25 mouse cellular contexts compared by ENCODE assay signal in the genomic region with DNA sequence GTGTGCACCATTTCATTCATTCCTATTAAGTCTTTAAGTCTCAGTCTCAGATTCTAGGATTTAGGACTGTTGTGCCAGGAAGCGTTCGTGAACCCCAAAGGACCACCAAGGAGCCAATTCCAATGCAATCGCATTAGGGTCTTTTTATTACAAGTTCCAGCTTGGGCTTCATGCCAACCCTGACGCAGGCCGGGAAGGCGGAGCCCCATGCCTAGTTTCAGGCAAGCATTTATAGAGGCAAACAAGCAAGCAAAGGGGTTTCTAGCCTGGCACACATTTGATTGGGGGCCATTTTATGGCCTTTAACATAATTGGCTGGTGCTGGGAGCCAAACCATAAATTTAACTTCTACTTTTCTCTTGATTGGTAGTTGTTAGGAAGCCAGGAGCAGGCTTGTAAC. TPM values are rescaled to one million over a fixed set of nuclear protein-coding genes. Genes with fewer than 3 reads are reported as not detected.
A peak's percentile ranks its signal among the peaks of the same experiment; 100 is the strongest.
DNase-seq lines count a peak whose midpoint lies in the region; ATAC-seq and TF ChIP-seq lines count a peak whose summit lies in the region.
"Had no signal": no experiment of that assay in that cellular context is flagged by ENCODE, and none has a peak within 500 bp of the region (broad histone marks: within the 10 kb centered on the region; RNA-seq: fewer than 3 reads in every experiment).

No protein-coding gene starts in this region.

- H3K4me2 ChIP-seq in forebrain, postnatal 0 days (ENCODE audit: low read depth), result no peak overlapping the region
- H3K4me2 ChIP-seq in forebrain, embryonic 11.5 days (ENCODE audit: low read depth, low read length, severe bottlenecking), result no peak overlapping the region
- H3K4me2 ChIP-seq in lung, embryonic 14.5 days, result no peak overlapping the region
- no peak overlapping the region for H3K4me2 ChIP-seq in lung, postnatal 0 days (replicated peaks; ENCODE audit: low read depth, low read length)
- H3K4me2 ChIP-seq: embryonic facial prominence, embryonic 12.5 days; heart, embryonic 12.5 days; hindbrain, embryonic 15.5 days had no signal

- no peak for TF ChIP-seq CTCF in forebrain, postnatal 0 days (IDR thresholded peaks at IDR 0.05; ENCODE audit: low read depth)
- TF ChIP-seq CTCF in lung, embryonic 14.5 days (IDR thresholded peaks at IDR 0.05; ENCODE audit: low read depth), result no peak
- no peak for TF ChIP-seq CTCF in lung, postnatal 0 days (IDR thresholded peaks at IDR 0.05)
- TF ChIP-seq CTCF in brain, embryonic 14.5 days (IDR thresholded peaks at IDR 0.05; ENCODE audit: borderline replicate concordance, extremely low read depth, insufficient read depth, insufficient read length), result no peak

- no peaks in the 10 kb centered on the region for H3K9me3 ChIP-seq in forebrain, postnatal 0 days (ENCODE audit: low read length)
- H3K9me3 ChIP-seq in forebrain, embryonic 11.5 days (ENCODE audit: control insufficient read depth, low read length), result no peaks in the 10 kb centered on the region
- H3K9me3 ChIP-seq in lung, embryonic 14.5 days (ENCODE audit: low read depth, low read length), result no peaks in the 10 kb centered on the region
- H3K9me3 ChIP-seq in lung, postnatal 0 days (ENCODE audit: low read length), result no peaks in the 10 kb centered on the region
- H3K9me3 ChIP-seq: embryonic facial prominence, embryonic 12.5 days; G1E; heart, embryonic 12.5 days; hindbrain, embryonic 10.5 days; hindbrain, embryonic 15.5 days had no signal

- no peak overlapping the region for H3K4me3 ChIP-seq in forebrain, postnatal 0 days (ENCODE audit: low read depth, low read length)
- no peak overlapping the region for H3K4me3 ChIP-seq in forebrain, embryonic 11.5 days (ENCODE audit: low read depth, low read length)
- no peak overlapping the region for H3K4me3 ChIP-seq in lung, embryonic 14.5 days (ENCODE audit: low read depth, low read length)
- no peak overlapping the region for H3K4me3 ChIP-seq in lung, postnatal 0 days (ENCODE audit: low read depth, low read length)
- H3K4me3 ChIP-seq: embryonic facial prominence, embryonic 12.5 days; gastrocnemius, adult 2 months; heart, embryonic 12.5 days; hindbrain, embryonic 10.5 days; hindbrain, embryonic 15.5 days had no signal

- WGBS in forebrain, postnatal 0 days, result 35% methylated on average over 6 of the region's 6 CpGs
- 85% methylated on average over 6 of the region's 6 CpGs for WGBS in forebrain, embryonic 11.5 days
- WGBS in lung, embryonic 14.5 days, result 83% methylated on average over 6 of the region's 6 CpGs
- WGBS in lung, postnatal 0 days, result 85% methylated on average over 6 of the region's 6 CpGs

- peak; percentile 13 for DNase-seq in forebrain, postnatal 0 days
- DNase-seq in forebrain, embryonic 11.5 days (ENCODE audit: low spot score), result no peak
- DNase-seq in lung, embryonic 14.5 days, result peak; percentile 35
- DNase-seq in lung, postnatal 0 days (ENCODE audit: low spot score), result no peak
- peak; percentile 81 for DNase-seq in brain, embryonic 14.5 days (ENCODE audit: low read depth)
- DNase-seq in forelimb bud, embryonic 11.5 days (ENCODE audit: low read depth, low spot score), result peak; percentile 30
- DNase-seq in embryo, embryonic 10.5 days (ENCODE audit: low spot score), result no peak
- DNase-seq: adrenal gland, postnatal 10 days; cerebellum, adult 11-12 months; cerebellum, adult 9-10 months; embryo, embryonic 11 days; gastrocnemius, adult 2 months; gastrocnemius, postnatal 25 days had no signal

- no peaks in the 10 kb centered on the region for H3K4me1 ChIP-seq in forebrain, postnatal 0 days (ENCODE audit: insufficient read depth)
- H3K4me1 ChIP-seq in forebrain, embryonic 11.5 days (replicated peaks; ENCODE audit: control insufficient read depth, insufficient read depth, low read length), result 0 out of 2 replicates have a peak, but pooled peaks cover 3% of the 10 kb centered on the region
- no peaks in the 10 kb centered on the region for H3K4me1 ChIP-seq in lung, embryonic 14.5 days (ENCODE audit: insufficient read depth)
- no peaks in the 10 kb centered on the region for H3K4me1 ChIP-seq in lung, postnatal 0 days (ENCODE audit: insufficient read depth, low read depth, low read length)
- H3K4me1 ChIP-seq: embryonic facial prominence, embryonic 12.5 days; hindbrain, embryonic 15.5 days had no signal

- no peak for TF ChIP-seq EP300 in lung, postnatal 0 days (IDR thresholded peaks at IDR 0.05)

- H3K27ac ChIP-seq in forebrain, postnatal 0 days (ENCODE audit: low read depth, low read length), result no peak overlapping the region
- H3K27ac ChIP-seq in forebrain, embryonic 11.5 days (ENCODE audit: low read depth, low read length), result no peak overlapping the region
- H3K27ac ChIP-seq in lung, embryonic 14.5 days (ENCODE audit: low read depth), result no peak overlapping the region
- no peak overlapping the region for H3K27ac ChIP-seq in lung, postnatal 0 days (ENCODE audit: low read length)
- H3K27ac ChIP-seq: embryonic facial prominence, embryonic 12.5 days; gastrocnemius, adult 2 months; hindbrain, embryonic 10.5 days; hindbrain, embryonic 15.5 days had no signal

- no peaks in the 10 kb centered on the region for H3K27me3 ChIP-seq in forebrain, postnatal 0 days (ENCODE audit: insufficient read depth, low read length)
- H3K27me3 ChIP-seq in forebrain, embryonic 11.5 days (ENCODE audit: control insufficient read depth, insufficient read depth, low read length), result no peaks in the 10 kb centered on the region
- H3K27me3 ChIP-seq in lung, embryonic 14.5 days (ENCODE audit: insufficient read depth, low read length), result no peaks in the 10 kb centered on the region
- H3K27me3 ChIP-seq in lung, postnatal 0 days (replicated peaks; ENCODE audit: insufficient read depth, low read length), result no peaks in the 10 kb centered on the region
- H3K27me3 ChIP-seq: embryonic facial prominence, embryonic 12.5 days; heart, embryonic 12.5 days; hindbrain, embryonic 15.5 days had no signal

- H3K9ac ChIP-seq in forebrain, postnatal 0 days, result no peak overlapping the region
- no peak overlapping the region for H3K9ac ChIP-seq in forebrain, embryonic 11.5 days (ENCODE audit: low read length)
- no peak overlapping the region for H3K9ac ChIP-seq in lung, embryonic 14.5 days
- no peak overlapping the region for H3K9ac ChIP-seq in lung, postnatal 0 days (replicated peaks; ENCODE audit: low read depth)
- H3K9ac ChIP-seq: embryonic facial prominence, embryonic 12.5 days; heart, embryonic 12.5 days; hindbrain, embryonic 15.5 days had no signal

- H3K36me3 ChIP-seq in forebrain, postnatal 0 days (ENCODE audit: insufficient read depth), result no peaks in the 10 kb centered on the region
- H3K36me3 ChIP-seq in forebrain, embryonic 11.5 days (ENCODE audit: control insufficient read depth, insufficient read depth, low read length), result no peaks in the 10 kb centered on the region
- H3K36me3 ChIP-seq in lung, embryonic 14.5 days (ENCODE audit: insufficient read depth), result no peaks in the 10 kb centered on the region
- H3K36me3 ChIP-seq in lung, postnatal 0 days (ENCODE audit: insufficient read depth, low read length), result no peaks in the 10 kb centered on the region
- H3K36me3 ChIP-seq: embryonic facial prominence, embryonic 12.5 days; G1E; heart, embryonic 12.5 days; hindbrain, embryonic 10.5 days; hindbrain, embryonic 15.5 days had no signal

- no peak for ATAC-seq in forebrain, postnatal 0 days
- no peak for ATAC-seq in forebrain, embryonic 11.5 days (replicated peaks; ENCODE audit: low FRiP score)
- no peak for ATAC-seq in lung, embryonic 14.5 days (ENCODE audit: insufficient read depth)
- no peak for ATAC-seq in lung, postnatal 0 days
- no peak for ATAC-seq in CD4-positive, CD25-positive, alpha-beta regulatory T cell, adult 4 months
- ATAC-seq: forebrain, embryonic 16.5 days; inflammation-experienced regulatory T-cells, adult 6 months had no signal

- TF ChIP-seq POLR2A in brain, embryonic 14.5 days (IDR thresholded peaks at IDR 0.05; ENCODE audit: borderline replicate concordance, extremely low read depth, insufficient read depth, insufficient read length, poor library complexity, severe bottlenecking), result no peak

RNA-seq across cellular contexts. Expression of gene Ccdc14, which starts 16.1 kb away (rescaled TPM):
- total RNA-seq in forebrain, postnatal 0 days (2014; rRNA removed), result 3.7 and 5.1 TPM in 2 replicates
- 1.7 and 2.2 TPM in 2 replicates for polyA plus RNA-seq in forebrain, postnatal 0 days (2015; fragmentation: Nextera tagmentation; extraction: Ambion mirVana)
- polyA plus RNA-seq in forebrain, embryonic 11.5 days (2014; fragmentation: Nextera tagmentation; extraction: Ambion mirVana), result 11.1 and 13.3 TPM in 2 replicates
- 10.0 and 10.1 TPM in 2 replicates for polyA plus RNA-seq in lung, embryonic 14.5 days (2014; fragmentation: Nextera tagmentation; extraction: Ambion mirVana)
- polyA plus RNA-seq in lung, postnatal 0 days (2015; fragmentation: Nextera tagmentation; extraction: Ambion mirVana), result 2.7 and 2.9 TPM in 2 replicates
- polyA plus RNA-seq in brain, embryonic 14.5 days (2012; rRNA removed), result 7.1 and 7.9 TPM in 2 replicates
- polyA plus RNA-seq in CD4-positive, CD25-positive, alpha-beta regulatory T cell, adult 4 months (2017; shearing (Covaris generic)), result 1 to 10 TPM; 4.2 to 4.6 TPM

RNA-seq across cellular contexts. Expression of gene Ropn1, which starts 24.6 kb away (rescaled TPM):
- not detected in 2 replicates for total RNA-seq in forebrain, postnatal 0 days (2014; rRNA removed)
- not detected in 2 replicates for polyA plus RNA-seq in forebrain, postnatal 0 days (2015; fragmentation: Nextera tagmentation; extraction: Ambion mirVana)
- not detected in 2 replicates for polyA plus RNA-seq in forebrain, embryonic 11.5 days (2014; fragmentation: Nextera tagmentation; extraction: Ambion mirVana)
- polyA plus RNA-seq in lung, embryonic 14.5 days (2014; fragmentation: Nextera tagmentation; extraction: Ambion mirVana), result not detected in 2 replicates
- polyA plus RNA-seq in lung, postnatal 0 days (2015; fragmentation: Nextera tagmentation; extraction: Ambion mirVana), result not detected in 2 replicates
- not detected in 2 replicates for polyA plus RNA-seq in brain, embryonic 14.5 days (2012; rRNA removed)
- polyA plus RNA-seq in CD4-positive, CD25-positive, alpha-beta regulatory T cell, adult 4 months (2017; shearing (Covaris generic)), result not detected
- total RNA-seq: adrenal gland, postnatal 10 days; adrenal gland, postnatal 4 days; G1E; gastrocnemius, adult 2 months; gastrocnemius, postnatal 25 days; granulocyte monocyte progenitor cell, adult 5-6 weeks; heart, adult 8-10 months; heart, postnatal 25 days had no signal
- polyA plus RNA-seq: embryonic facial prominence, embryonic 12.5 days; forebrain, embryonic 16.5 days; G1E; hindbrain, embryonic 10.5 days; hindbrain, embryonic 15.5 days; inflammation-experienced regulatory T-cells, adult 6 months had no signal

Comparison
In these comparisons a context has a peak if more than half of its experiments do, and no peak if none do; other contexts are left out.
1. DNase-seq: peak in forebrain, postnatal 0 days (single experiment), lung, embryonic 14.5 days (single experiment), brain, embryonic 14.5 days (single experiment) and forelimb bud, embryonic 11.5 days (single experiment); none in forebrain, embryonic 11.5 days (single experiment), lung, postnatal 0 days (single experiment) and embryo, embryonic 10.5 days (single experiment).